Mouse (Mus musculus) olfactory bulb, adult 2 months (tissue): Measurements from ENCODE around the gene Cep104.

Source experiments
- CTCF ChIP-seq: fragments of 200-500 bp; IDR thresholded peaks from 2 replicates; pipeline ENCODE4 v1.5.1; 2012; ENCODE audit warnings: low read depth, mild to moderate bottlenecking, low read length, moderate library complexity; ENCODE audit not compliant: insufficient read depth
- POLR2A ChIP-seq: fragments of 200-500 bp; IDR thresholded peaks from 2 replicates; pipeline ENCODE4 v1.6.1; 2012; ENCODE audit warnings: mild to moderate bottlenecking, low read depth, low read length, moderate library complexity; ENCODE audit not compliant: insufficient read depth

- TF ChIP-seq CTCF = no peak
- no peak for TF ChIP-seq POLR2A
Observed at GRCm38 (mm10) chr4:154021432-154021831, 46.4 kb downstream of the Cep104 start.
